Mouse (Mus musculus): ENCODE measurements around the gene Bckdk.

Bckdk gene

GRCm38 (mm10) chr7:127930636-127931035, 26.8 kb downstream of the Bckdk start:
- DNase-seq (ENCODE audit: low read depth, low spot score): no peak

GRCm38 (mm10) chr7:127931351-127932135, 27.7 kb downstream of the Bckdk start:
- no peak for DNase-seq (ENCODE audit: low read depth, low spot score)

DNA sequence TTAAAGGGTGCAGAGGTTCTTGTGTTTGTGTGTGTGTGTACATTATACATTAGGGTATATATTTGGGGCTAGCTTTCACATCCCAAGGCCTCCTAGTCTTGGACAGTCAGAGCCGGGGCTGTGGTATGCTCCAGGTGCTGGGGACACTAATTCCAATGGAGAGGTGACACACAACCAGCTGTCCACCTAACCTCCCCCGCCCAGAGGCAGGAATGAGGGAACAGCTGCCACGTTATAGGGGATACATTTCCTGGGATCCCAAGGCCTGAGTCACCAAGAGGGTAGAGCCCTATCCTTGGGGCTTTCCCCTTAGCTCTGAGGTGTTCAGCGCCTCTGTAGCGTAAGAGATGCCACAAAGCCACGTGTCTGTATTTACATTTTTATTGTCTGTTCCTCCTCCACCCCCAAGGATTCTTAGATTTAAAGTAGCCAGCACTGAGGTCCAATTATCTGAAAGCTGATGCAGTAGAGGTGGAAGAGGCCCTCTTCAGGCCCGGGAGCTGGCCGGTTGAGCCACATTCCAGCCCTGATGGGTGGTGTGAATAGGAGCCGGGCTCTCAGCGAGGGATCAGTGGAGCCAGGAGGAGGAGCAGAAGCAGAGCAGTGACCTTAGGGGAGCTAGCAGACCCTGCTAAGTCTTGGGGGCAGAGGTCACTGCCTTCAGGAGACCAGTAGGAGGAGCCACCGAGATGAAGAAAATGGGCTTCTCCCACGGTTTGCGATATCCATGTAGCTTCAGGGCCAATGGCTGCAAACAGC, 28.6 kb downstream of the Bckdk start:
- DNase-seq (ENCODE audit: low read depth, low spot score): no peak

- DNase-seq (ENCODE audit: low read depth, low spot score): no peak
Observed at GRCm38 (mm10) chr7:127934075-127934474, 30.2 kb downstream of the Bckdk start.

DNA sequence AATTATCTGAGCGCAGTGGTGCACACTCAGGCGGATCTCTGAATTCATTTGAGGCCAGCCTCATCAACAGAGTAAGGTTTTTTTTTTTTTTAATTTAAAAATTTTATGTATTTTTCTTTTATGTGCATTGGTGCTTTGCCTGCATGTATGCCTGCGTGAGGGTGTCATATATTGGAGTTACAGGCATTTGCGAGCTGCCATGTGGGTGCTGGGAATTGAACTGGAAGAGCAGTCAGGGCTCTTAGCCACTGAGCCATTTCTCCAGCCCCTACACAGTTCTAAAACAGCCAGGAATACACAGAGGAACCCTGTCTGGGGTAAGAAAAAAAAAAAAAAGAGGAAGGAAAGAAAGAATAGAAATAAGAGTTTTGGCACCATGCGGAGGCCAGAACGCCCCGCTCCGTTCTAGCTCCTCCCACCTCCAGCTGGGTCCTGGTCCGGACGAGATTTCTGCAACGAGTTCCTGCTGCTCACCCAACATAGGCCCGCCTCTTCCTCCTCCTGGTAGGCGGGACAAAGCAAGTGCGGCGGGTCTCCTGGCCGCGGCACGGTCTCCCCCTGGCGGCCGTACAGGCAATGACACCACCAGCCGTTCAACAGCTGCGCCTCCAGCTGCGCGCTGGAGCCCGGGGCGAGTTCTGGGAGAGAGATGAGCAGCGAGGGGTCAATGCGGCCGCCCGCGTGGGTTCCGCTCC, 31.3 kb downstream of the Bckdk start:
- DNase-seq (ENCODE audit: low read depth, low spot score): peak; percentile 97

GRCm38 (mm10) chr7:127935748-127936159, 31.9 kb downstream of the Bckdk start:
- no peak for DNase-seq (ENCODE audit: low read depth, low spot score)

GRCm38 (mm10) chr7:127936216-127936884, 32.5 kb downstream of the Bckdk start:
- DNase-seq (ENCODE audit: low read depth, low spot score): no peak

- DNase-seq (ENCODE audit: low read depth, low spot score): peak; percentile 49
Observed at GRCm38 (mm10) chr7:127942097-127942496, 38.2 kb downstream of the Bckdk start.

DNA sequence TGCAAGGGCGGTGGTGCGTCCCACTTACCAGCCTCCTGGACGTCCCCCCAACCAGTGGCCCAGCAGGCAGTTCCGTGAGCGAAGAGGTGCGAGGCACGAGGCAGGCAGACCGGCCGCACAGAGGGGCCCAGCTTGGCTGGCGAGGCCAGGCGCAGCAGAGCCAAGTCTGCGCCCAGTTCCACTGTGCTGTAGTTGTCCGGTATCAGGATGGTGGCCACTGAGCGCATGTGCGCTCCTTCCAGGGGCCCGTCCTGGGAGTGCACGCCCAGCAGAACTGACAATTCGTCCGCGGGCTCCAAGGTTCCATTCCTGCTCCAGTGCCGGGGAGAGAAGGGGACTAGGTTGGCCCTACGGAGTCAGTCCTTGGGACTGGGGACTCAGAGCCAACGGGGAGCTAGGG, 40.7 kb downstream of the Bckdk start:
- no peak for DNase-seq (ENCODE audit: low read depth, low spot score)

DNA sequence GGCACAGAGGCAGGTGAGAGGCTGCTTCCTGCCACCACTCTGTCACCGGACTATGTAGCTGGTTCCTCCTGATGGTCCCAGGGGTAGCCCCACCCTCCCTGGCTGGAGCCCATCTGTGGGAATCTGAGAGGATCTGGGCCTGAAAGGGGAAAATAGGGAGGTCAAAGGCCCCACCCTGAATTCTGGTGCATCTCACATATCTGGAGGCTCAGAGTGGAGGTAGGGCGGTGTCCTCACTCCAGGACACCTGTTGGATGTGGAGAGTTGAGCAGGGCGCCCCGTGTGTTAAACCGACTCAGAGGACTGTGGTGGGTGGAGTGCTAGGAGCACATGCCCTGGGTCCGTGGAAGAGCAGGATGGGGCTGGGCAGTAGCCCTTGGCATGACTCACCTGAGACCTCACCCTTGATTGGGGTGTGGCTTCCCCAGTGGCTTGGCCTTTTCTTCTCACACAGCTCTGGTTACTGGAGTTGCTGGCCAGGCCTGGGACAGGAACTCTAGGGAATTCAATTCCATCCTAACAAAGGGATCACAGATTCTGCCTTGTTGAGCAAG, 42.7 kb downstream of the Bckdk start, which contains the start of gene Prss36:
Gene Prss36 (minus strand): TSS at position 256 of the 554 bp plus-strand sequence.
- DNase-seq (ENCODE audit: low read depth, low spot score): no peak

DNA sequence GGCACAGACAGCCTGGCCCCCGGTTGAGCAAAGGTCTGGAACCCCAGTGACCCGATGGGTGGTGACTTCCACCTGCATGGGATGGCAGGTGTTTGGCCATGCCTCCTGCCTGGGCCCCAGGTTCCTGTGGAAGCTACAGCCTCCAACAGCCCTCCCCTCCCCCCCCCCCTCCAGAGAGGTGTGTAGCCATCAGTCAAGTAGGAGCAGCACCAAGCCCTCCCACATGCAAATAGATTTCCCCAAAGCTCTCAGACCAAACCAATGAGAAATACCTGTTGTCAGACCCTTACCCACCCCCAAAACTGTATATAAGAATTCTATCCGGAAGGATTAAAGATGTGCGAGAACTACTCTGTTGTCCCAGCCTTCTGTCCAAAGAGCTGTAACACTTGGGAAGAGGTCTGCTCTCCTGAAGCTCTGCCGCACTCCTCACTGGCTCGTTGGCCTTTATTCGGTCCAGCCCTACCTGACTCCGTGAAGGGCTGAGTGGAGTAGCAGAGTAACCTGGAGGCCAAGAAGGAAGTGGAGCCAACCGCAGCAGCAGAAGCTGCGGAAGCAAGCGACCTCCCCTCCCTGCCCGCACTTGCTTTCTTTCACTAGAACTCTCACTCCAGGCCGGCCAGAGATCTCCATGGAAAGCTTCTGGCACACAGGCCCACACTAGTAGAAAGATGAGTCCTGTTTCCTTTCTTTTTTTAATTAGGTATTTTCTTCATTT, 49.1 kb downstream of the Bckdk start:
- no peak for DNase-seq (ENCODE audit: low read depth, low spot score)

GRCm38 (mm10) chr7:127959364-127959763, 55.5 kb downstream of the Bckdk start:
- no peak for DNase-seq (ENCODE audit: low read depth, low spot score)
